Mouse (Mus musculus): ENCODE measurements around the gene Hspa1a. TPM values are rescaled to one million over a fixed set of nuclear protein-coding genes. Genes with fewer than 3 reads are reported as not detected.
A peak's percentile ranks its signal among the peaks of the same experiment; 100 is the strongest.

Gene Hspa1a
- polyA plus RNA-seq, 1 experiment = 214 TPM

GRCm38 (mm10) chr17:34934830-34935229 is 37.1 kb downstream of the Hspa1a start:
- Histone ChIP-seq H3K4me3 (replicated peaks) (no peak overlapping the region), H3K4me1 (ENCODE audit: control insufficient read depth) (peaks cover 18% of the 10 kb centered on the region), H3K9me3 (ENCODE audit: control insufficient read depth, low read length) (no peaks in the 10 kb centered on the region), H3K36me3 (ENCODE audit: control insufficient read depth) (peaks cover 5% of the 10 kb centered on the region), H3K27me3 (ENCODE audit: control insufficient read depth) (no peaks in the 10 kb centered on the region)
- TF ChIP-seq TAL1 (IDR thresholded peaks at IDR 0.05; ENCODE audit: low read length) (no peak), GATA1 (IDR thresholded peaks at IDR 0.05; ENCODE audit: low read length) (no peak)

GRCm38 (mm10) chr17:34934031-34934430 is 37.9 kb downstream of the Hspa1a start:
- H3K27me3 ChIP-seq (ENCODE audit: control insufficient read depth) = no peaks in the 10 kb centered on the region
- no peak overlapping the region for H3K4me3 ChIP-seq (replicated peaks)

GRCm38 (mm10) chr17:34932287-34932686 is 39.7 kb downstream of the Hspa1a start:
- Histone ChIP-seq H3K36me3 (ENCODE audit: control insufficient read depth) (peaks cover 5% of the 10 kb centered on the region), H3K4me3 (replicated peaks) (peak overlapping the region; percentile 68), H3K4me1 (ENCODE audit: control insufficient read depth) (peaks cover 18% of the 10 kb centered on the region)

More at GRCm38 (mm10) chr17:34934031-34934430, 37.9 kb downstream of the Hspa1a start:
- H3K9me3 ChIP-seq (ENCODE audit: control insufficient read depth, low read length) = no peaks in the 10 kb centered on the region
- H3K36me3 ChIP-seq (ENCODE audit: control insufficient read depth) = peaks cover 5% of the 10 kb centered on the region
- no peak for TF ChIP-seq TAL1 (IDR thresholded peaks at IDR 0.05; ENCODE audit: low read length)
- no peak for TF ChIP-seq GATA1 (IDR thresholded peaks at IDR 0.05; ENCODE audit: low read length)
- peaks cover 18% of the 10 kb centered on the region for H3K4me1 ChIP-seq (ENCODE audit: control insufficient read depth)

GRCm38 (mm10) chr17:34931735-34932098 is 40.2 kb downstream of the Hspa1a start:
- H3K9me3 ChIP-seq (ENCODE audit: control insufficient read depth, low read length) = no peaks in the 10 kb centered on the region
- peak overlapping the region; percentile 68 for H3K4me3 ChIP-seq (replicated peaks)
- H3K27me3 ChIP-seq (ENCODE audit: control insufficient read depth) = no peaks in the 10 kb centered on the region
- no peak for TF ChIP-seq TAL1 (IDR thresholded peaks at IDR 0.05; ENCODE audit: low read length)
- no peak for TF ChIP-seq GATA1 (IDR thresholded peaks at IDR 0.05; ENCODE audit: low read length)
- H3K4me1 ChIP-seq (ENCODE audit: control insufficient read depth) = peaks cover 18% of the 10 kb centered on the region
- peaks cover 5% of the 10 kb centered on the region for H3K36me3 ChIP-seq (ENCODE audit: control insufficient read depth)

More at GRCm38 (mm10) chr17:34932287-34932686, 39.7 kb downstream of the Hspa1a start:
- Histone ChIP-seq H3K27me3 (ENCODE audit: control insufficient read depth) (no peaks in the 10 kb centered on the region), H3K9me3 (ENCODE audit: control insufficient read depth, low read length) (no peaks in the 10 kb centered on the region)
- no peak for TF ChIP-seq GATA1 (IDR thresholded peaks at IDR 0.05; ENCODE audit: low read length)
- no peak for TF ChIP-seq TAL1 (IDR thresholded peaks at IDR 0.05; ENCODE audit: low read length)

- H3K4me1 ChIP-seq (ENCODE audit: control insufficient read depth) = peaks cover 18% of the 10 kb centered on the region
- no peaks in the 10 kb centered on the region for H3K9me3 ChIP-seq (ENCODE audit: control insufficient read depth, low read length)
- peak within 1 kb of the TSS; percentile 68 for H3K4me3 ChIP-seq (replicated peaks)
- no peaks in the 10 kb centered on the region for H3K27me3 ChIP-seq (ENCODE audit: control insufficient read depth)
- TF ChIP-seq GATA1 (IDR thresholded peaks at IDR 0.05; ENCODE audit: low read length) (no peak), TAL1 (IDR thresholded peaks at IDR 0.05; ENCODE audit: low read length) (no peak)
- peaks cover 5% of the 10 kb centered on the region for H3K36me3 ChIP-seq (ENCODE audit: control insufficient read depth)
Observed at GRCm38 (mm10) chr17:34931061-34931734, 40.8 kb downstream of the Hspa1a start, which contains the start of gene Neu1. Gene Neu1, plus strand, starts transcription at chr17:34931253.

GRCm38 (mm10) chr17:34928841-34929240 is 43.1 kb downstream of the Hspa1a start:
- Histone ChIP-seq H3K36me3 (ENCODE audit: control insufficient read depth) (no peaks in the 10 kb centered on the region), H3K4me3 (replicated peaks) (no peak overlapping the region), H3K9me3 (ENCODE audit: control insufficient read depth, low read length) (no peaks in the 10 kb centered on the region), H3K27me3 (ENCODE audit: control insufficient read depth) (no peaks in the 10 kb centered on the region), H3K4me1 (ENCODE audit: control insufficient read depth) (peaks cover 15% of the 10 kb centered on the region)
- TF ChIP-seq GATA1 (IDR thresholded peaks at IDR 0.05; ENCODE audit: low read length) (no peak), TAL1 (IDR thresholded peaks at IDR 0.05; ENCODE audit: low read length) (no peak)

- Histone ChIP-seq H3K4me3 (replicated peaks) (no peak overlapping the region), H3K27me3 (ENCODE audit: control insufficient read depth) (no peaks in the 10 kb centered on the region), H3K4me1 (ENCODE audit: control insufficient read depth) (peaks cover 15% of the 10 kb centered on the region), H3K36me3 (ENCODE audit: control insufficient read depth) (no peaks in the 10 kb centered on the region), H3K9me3 (ENCODE audit: control insufficient read depth, low read length) (no peaks in the 10 kb centered on the region)
- no peak for TF ChIP-seq TAL1 (IDR thresholded peaks at IDR 0.05; ENCODE audit: low read length)
- TF ChIP-seq GATA1 (IDR thresholded peaks at IDR 0.05; ENCODE audit: low read length) = no peak
Observed at GRCm38 (mm10) chr17:34927306-34928019, 44.5 kb downstream of the Hspa1a start.

- Histone ChIP-seq H3K36me3 (ENCODE audit: control insufficient read depth) (no peaks in the 10 kb centered on the region), H3K4me3 (replicated peaks) (no peak overlapping the region), H3K4me1 (ENCODE audit: control insufficient read depth) (no peaks in the 10 kb centered on the region; the same call in 1 of the 2 replicates), H3K9me3 (ENCODE audit: control insufficient read depth, low read length) (no peaks in the 10 kb centered on the region), H3K27me3 (ENCODE audit: control insufficient read depth) (no peaks in the 10 kb centered on the region)
- TF ChIP-seq GATA1 (IDR thresholded peaks at IDR 0.05; ENCODE audit: low read length) = no peak
- no peak for TF ChIP-seq TAL1 (IDR thresholded peaks at IDR 0.05; ENCODE audit: low read length)
Observed at GRCm38 (mm10) chr17:34924258-34924657, 47.7 kb downstream of the Hspa1a start.

GRCm38 (mm10) chr17:34922939-34923338 is 49.0 kb downstream of the Hspa1a start:
- no peaks in the 10 kb centered on the region for H3K9me3 ChIP-seq (ENCODE audit: control insufficient read depth, low read length)
- H3K4me3 ChIP-seq (replicated peaks) = no peak overlapping the region
- no peaks in the 10 kb centered on the region for H3K27me3 ChIP-seq (ENCODE audit: control insufficient read depth)
- H3K4me1 ChIP-seq (ENCODE audit: control insufficient read depth) = no peaks in the 10 kb centered on the region; the same call in 1 of the 2 replicates
- H3K36me3 ChIP-seq (ENCODE audit: control insufficient read depth) = no peaks in the 10 kb centered on the region
- TF ChIP-seq GATA1 (IDR thresholded peaks at IDR 0.05; ENCODE audit: low read length) (no peak), TAL1 (IDR thresholded peaks at IDR 0.05; ENCODE audit: low read length) (no peak)

Other genes with a start within 250 kb of the Hspa1a start
- 0.05 TPM in 1 of 2 replicates, not detected in the other for gene C4b, start 228.3 kb downstream of the Hspa1a start, polyA plus RNA-seq (2012)
- gene Cyp21a1, start 167.6 kb downstream of the Hspa1a start, polyA plus RNA-seq (2012) = not detected in 2 replicates
- 6.3 and 6.7 TPM in 2 replicates for gene Stk19, start 135.2 kb downstream of the Hspa1a start, polyA plus RNA-seq (2012)
- gene Dxo, start 135.1 kb downstream of the Hspa1a start, polyA plus RNA-seq (2012) = 15.3 and 22.0 TPM in 2 replicates
- gene Skiv2l, start 121.9 kb downstream of the Hspa1a start, polyA plus RNA-seq (2012) = 6.7 and 8.9 TPM in 2 replicates
- 30.9 and 32.9 TPM in 2 replicates for gene Nelfe, start 121.8 kb downstream of the Hspa1a start, polyA plus RNA-seq (2012)
- gene Cfb, start 109.6 kb downstream of the Hspa1a start, polyA plus RNA-seq (2012) = 0.11 TPM in 1 of 2 replicates, not detected in the other
- gene Zbtb12, start 92.7 kb downstream of the Hspa1a start, polyA plus RNA-seq (2012) = 0.24 and 0.25 TPM in 2 replicates
- not detected in 2 replicates for gene Gm20547, start 90.1 kb downstream of the Hspa1a start, polyA plus RNA-seq (2012)
- 0.13 and 0.17 TPM in 2 replicates for gene C2, start 73.9 kb downstream of the Hspa1a start, polyA plus RNA-seq (2012)
- 6.2 and 6.4 TPM in 2 replicates for gene Ehmt2, start 73.7 kb downstream of the Hspa1a start, polyA plus RNA-seq (2012)
- gene Slc44a4, start 57.7 kb downstream of the Hspa1a start, polyA plus RNA-seq (2012) = not detected in 2 replicates
- 0.31 and 0.38 TPM in 2 replicates for gene Neu1, start 40.9 kb downstream of the Hspa1a start, polyA plus RNA-seq (2012)
- 408 and 454 TPM in 2 replicates for gene Hspa1b, start 12.9 kb downstream of the Hspa1a start, polyA plus RNA-seq (2012)
- gene Gm20481, start 2.2 kb downstream of the Hspa1a start, polyA plus RNA-seq (2012) = not detected in 2 replicates
- gene Hspa1l, start 547 bp upstream of the Hspa1a start, polyA plus RNA-seq (2012) = 0.04 TPM in 1 of 2 replicates, not detected in the other
- 15.9 and 21.4 TPM in 2 replicates for gene Lsm2, start 9.7 kb upstream of the Hspa1a start, polyA plus RNA-seq (2012)
- 41.7 and 44.9 TPM in 2 replicates for gene Vars, start 28.8 kb upstream of the Hspa1a start, polyA plus RNA-seq (2012)
- 0.01 TPM in 2 replicates for gene Vwa7, start 44.4 kb upstream of the Hspa1a start, polyA plus RNA-seq (2012)
- 0.87 and 0.97 TPM in 2 replicates for gene Sapcd1, start 55.9 kb upstream of the Hspa1a start, polyA plus RNA-seq (2012)
- 0.90 and 1.3 TPM in 2 replicates for gene Msh5, start 74.6 kb upstream of the Hspa1a start, polyA plus RNA-seq (2012)
- gene Clic1, start 77.8 kb upstream of the Hspa1a start, polyA plus RNA-seq (2012) = 5.1 and 6.0 TPM in 2 replicates
- gene Ddah2, start 86.9 kb upstream of the Hspa1a start, polyA plus RNA-seq (2012) = 0.78 and 0.92 TPM in 2 replicates
- not detected in 2 replicates for gene Ly6g6c, start 93.2 kb upstream of the Hspa1a start, polyA plus RNA-seq (2012)
- gene Mpig6b, start 94.0 kb upstream of the Hspa1a start, polyA plus RNA-seq (2012) = 0.05 TPM in 1 of 2 replicates, not detected in the other
- gene Ly6g6e, start 104.7 kb upstream of the Hspa1a start, polyA plus RNA-seq (2012) = not detected in 2 replicates
- gene Ly6g6d, start 105.9 kb upstream of the Hspa1a start, polyA plus RNA-seq (2012) = not detected in 2 replicates
- 0.07 and 0.08 TPM in 2 replicates for gene Ly6g6f, start 113.5 kb upstream of the Hspa1a start, polyA plus RNA-seq (2012)
- gene Abhd16a, start 117.1 kb upstream of the Hspa1a start, polyA plus RNA-seq (2012) = 10.1 and 10.3 TPM in 2 replicates
- gene Ly6g5c, start 136.1 kb upstream of the Hspa1a start, polyA plus RNA-seq (2012) = not detected in 2 replicates
- gene Ly6g5b, start 143.3 kb upstream of the Hspa1a start, polyA plus RNA-seq (2012) = 0.03 TPM in 1 of 2 replicates, not detected in the other
- gene Gpank1, start 149.3 kb upstream of the Hspa1a start, polyA plus RNA-seq (2012) = 11.0 and 12.4 TPM in 2 replicates
- gene Csnk2b, start 149.9 kb upstream of the Hspa1a start, polyA plus RNA-seq (2012) = 10.2 and 11.2 TPM in 2 replicates
- 0.27 and 0.48 TPM in 2 replicates for gene D17H6S53E, start 154.2 kb upstream of the Hspa1a start, polyA plus RNA-seq (2012)
- gene Apom, start 159.9 kb upstream of the Hspa1a start, polyA plus RNA-seq (2012) = 0.10 and 0.20 TPM in 2 replicates
- gene Bag6, start 163.0 kb upstream of the Hspa1a start, polyA plus RNA-seq (2012) = 88.8 and 102 TPM in 2 replicates
- 70.4 and 133 TPM in 2 replicates for gene Prrc2a, start 192.7 kb upstream of the Hspa1a start, polyA plus RNA-seq (2012)
- gene Aif1, start 203.9 kb upstream of the Hspa1a start, polyA plus RNA-seq (2012) = 0.27 TPM in 1 of 2 replicates, not detected in the other
- not detected in 2 replicates for gene Lst1, start 216.3 kb upstream of the Hspa1a start, polyA plus RNA-seq (2012)
- 0.07 and 0.08 TPM in 2 replicates for gene Ltb, start 222.3 kb upstream of the Hspa1a start, polyA plus RNA-seq (2012)
- gene Tnf, start 229.9 kb upstream of the Hspa1a start, polyA plus RNA-seq (2012) = 0.07 and 0.09 TPM in 2 replicates
- 0.03 TPM in 1 of 2 replicates, not detected in the other for gene Lta, start 233.2 kb upstream of the Hspa1a start, polyA plus RNA-seq (2012)
- not detected in 2 replicates for gene Gm16181, start 248.7 kb upstream of the Hspa1a start, polyA plus RNA-seq (2012)